Mouse (Mus musculus): ENCODE results near the gene Aco1. TPM values are rescaled to one million over a fixed set of nuclear protein-coding genes. Genes with fewer than 3 reads are reported as not detected.
A peak's percentile ranks its signal among the peaks of the same experiment; 100 is the strongest.

Gene Aco1
- total and polyA plus RNA-seq, 3 experiments, result 34.1 to 144 (median 119) TPM

DNA sequence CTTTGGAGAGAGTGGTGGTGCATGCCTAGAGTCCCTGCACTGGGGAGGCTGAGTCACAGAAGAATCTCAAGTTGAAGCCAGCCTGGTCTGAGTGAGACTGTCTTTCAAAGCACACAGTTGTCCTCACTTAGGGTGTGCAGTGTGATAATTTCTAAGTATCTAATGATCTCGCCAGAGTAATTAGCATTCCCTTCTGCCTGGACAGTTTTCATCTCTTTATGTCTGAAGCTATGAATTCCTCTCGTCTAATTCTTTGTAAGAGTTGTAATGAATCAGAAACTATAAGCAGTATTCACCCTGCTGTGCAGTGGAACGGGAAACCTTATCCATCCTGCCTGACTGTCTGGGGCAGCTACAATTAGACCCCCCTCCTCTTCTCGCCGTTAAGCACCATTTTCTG lies 64.8 kb downstream of the Aco1 start:
- no peak for ATAC-seq (ENCODE audit: extremely low read depth, insufficient number of reproducible peaks, low FRiP score, poor library complexity, severe bottlenecking)
- no peak for TF ChIP-seq GATA1 (IDR thresholded peaks at IDR 0.05; ENCODE audit: borderline replicate concordance, low read length)
- TF ChIP-seq POLR2AphosphoS5 (IDR thresholded peaks at IDR 0.05; ENCODE audit: insufficient replicate concordance, low read depth, low read length), result no peak
- TF ChIP-seq GATA2 (IDR thresholded peaks at IDR 0.05; ENCODE audit: borderline replicate concordance, low read depth, low read length), result no peak
- TF ChIP-seq TAL1 (conservative IDR thresholded peaks at IDR 0.05; ENCODE audit: low read depth, low read length), result no peak
- TF ChIP-seq CTCF (IDR thresholded peaks at IDR 0.05; ENCODE audit: low read depth, low read length), result no peak
- DNase-seq (ENCODE audit: low spot score), result no peak
- Histone ChIP-seq H3K4me1 (ENCODE audit: insufficient read depth, low read depth, low read length) (peaks cover 3% of the 10 kb centered on the region; the same call in 1 of the 2 replicates), H3K4me3 (ENCODE audit: low read depth, low read length) (no peak overlapping the region), H3K9me3 (replicated peaks) (no peaks in the 10 kb centered on the region), H3K27me3 (ENCODE audit: insufficient read depth, low read length) (no peaks in the 10 kb centered on the region), H3K36me3 (replicated peaks) (peaks cover 19% of the 10 kb centered on the region)

DNA sequence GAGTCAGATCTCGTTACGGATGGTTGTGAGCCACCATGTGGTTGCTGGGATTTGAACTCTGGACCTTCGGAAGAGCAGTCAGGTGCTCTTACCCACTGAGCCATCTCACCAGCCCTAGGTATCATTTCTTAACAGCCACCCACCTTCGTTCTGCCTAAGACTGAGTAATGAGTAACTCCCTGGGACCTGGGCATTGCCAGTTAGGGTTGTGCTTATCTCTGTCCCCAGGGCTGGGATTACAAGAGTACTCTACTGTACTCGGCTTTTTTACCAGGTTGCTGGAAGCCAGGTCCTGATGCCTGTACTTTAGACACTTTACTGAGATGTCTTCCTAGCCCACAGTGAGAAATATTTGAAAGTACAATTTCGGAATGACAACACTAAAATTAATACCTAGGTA lies 69.3 kb downstream of the Aco1 start:
- Histone ChIP-seq H3K27me3 (ENCODE audit: insufficient read depth, low read length) (0 out of 2 replicates have a peak, but pooled peaks cover 3% of the 10 kb centered on the region), H3K4me1 (ENCODE audit: insufficient read depth, low read depth, low read length) (peaks cover 3% of the 10 kb centered on the region; the same call in 1 of the 2 replicates), H3K4me3 (ENCODE audit: low read depth, low read length) (no peak overlapping the region), H3K36me3 (replicated peaks) (peaks cover 2% of the 10 kb centered on the region), H3K9me3 (replicated peaks) (no peaks in the 10 kb centered on the region)
- ATAC-seq (ENCODE audit: extremely low read depth, insufficient number of reproducible peaks, low FRiP score, poor library complexity, severe bottlenecking), result no peak
- TF ChIP-seq GATA1 (IDR thresholded peaks at IDR 0.05; ENCODE audit: borderline replicate concordance, low read length) (no peak), TAL1 (conservative IDR thresholded peaks at IDR 0.05; ENCODE audit: low read depth, low read length) (no peak), POLR2AphosphoS5 (IDR thresholded peaks at IDR 0.05; ENCODE audit: insufficient replicate concordance, low read depth, low read length) (no peak), GATA2 (IDR thresholded peaks at IDR 0.05; ENCODE audit: borderline replicate concordance, low read depth, low read length) (no peak), CTCF (IDR thresholded peaks at IDR 0.05; ENCODE audit: low read depth, low read length) (no peak)
- no peak for DNase-seq (ENCODE audit: low spot score)

DNA sequence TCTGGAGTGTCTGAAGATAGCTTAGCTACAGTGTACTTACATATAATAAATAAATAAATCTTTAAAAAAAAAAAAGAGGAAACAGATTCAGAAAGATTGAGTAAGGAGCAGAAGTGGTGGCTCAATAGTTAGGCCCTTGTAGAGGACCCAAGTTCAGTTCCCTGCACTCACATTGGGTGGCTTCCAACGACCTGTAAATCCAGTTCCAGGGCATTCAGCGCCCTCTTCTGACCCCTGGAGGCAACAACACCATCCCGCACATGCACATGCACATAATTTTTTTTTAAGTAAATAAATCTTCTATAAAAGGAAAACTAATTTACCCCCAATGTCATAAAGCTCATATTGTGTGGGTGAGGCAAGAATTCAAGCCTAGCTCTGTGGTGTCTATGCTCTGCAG lies 75.0 kb downstream of the Aco1 start:
- H3K4me3 ChIP-seq (ENCODE audit: low read depth, low read length), result no peak overlapping the region
- TF ChIP-seq GATA2 (IDR thresholded peaks at IDR 0.05; ENCODE audit: borderline replicate concordance, low read depth, low read length), result no peak
- TF ChIP-seq CTCF (IDR thresholded peaks at IDR 0.05; ENCODE audit: low read depth, low read length), result no peak
- no peak for TF ChIP-seq TAL1 (conservative IDR thresholded peaks at IDR 0.05; ENCODE audit: low read depth, low read length)
- no peak for TF ChIP-seq POLR2AphosphoS5 (IDR thresholded peaks at IDR 0.05; ENCODE audit: insufficient replicate concordance, low read depth, low read length)
- TF ChIP-seq GATA1 (IDR thresholded peaks at IDR 0.05; ENCODE audit: borderline replicate concordance, low read length), result no peak
- H3K4me1 ChIP-seq (ENCODE audit: insufficient read depth, low read depth, low read length), result peaks cover 12% of the 10 kb centered on the region
- H3K27me3 ChIP-seq (ENCODE audit: insufficient read depth, low read length), result peaks cover 14% of the 10 kb centered on the region
- DNase-seq (ENCODE audit: low spot score) (no peak), ATAC-seq (ENCODE audit: extremely low read depth, insufficient number of reproducible peaks, low FRiP score, poor library complexity, severe bottlenecking) (no peak)
- no peaks in the 10 kb centered on the region for H3K36me3 ChIP-seq (replicated peaks)
- no peaks in the 10 kb centered on the region for H3K9me3 ChIP-seq (replicated peaks)

DNA sequence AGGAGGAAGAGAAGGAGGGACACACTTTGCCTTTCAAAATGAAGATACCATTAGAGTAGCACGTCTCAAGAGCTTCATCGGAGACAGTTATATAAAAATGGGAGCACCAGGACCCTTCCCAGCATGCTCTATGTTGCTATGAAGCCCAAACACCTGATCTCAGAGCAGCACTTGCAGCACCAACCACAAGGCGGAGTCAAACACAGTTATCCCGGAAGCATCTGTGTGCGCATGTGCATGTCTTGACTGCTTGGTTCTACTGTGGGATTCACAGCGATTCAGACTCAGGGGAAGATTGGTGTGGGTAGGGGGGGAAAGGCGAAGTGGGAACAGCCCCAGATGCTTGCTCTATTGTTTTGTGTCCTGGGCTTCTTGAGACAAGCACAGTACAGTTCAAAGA lies 75.5 kb downstream of the Aco1 start:
- Histone ChIP-seq H3K4me1 (ENCODE audit: insufficient read depth, low read depth, low read length) (peaks cover 12% of the 10 kb centered on the region), H3K4me3 (ENCODE audit: low read depth, low read length) (no peak overlapping the region), H3K27me3 (ENCODE audit: insufficient read depth, low read length) (peaks cover 14% of the 10 kb centered on the region), H3K36me3 (replicated peaks) (no peaks in the 10 kb centered on the region), H3K9me3 (replicated peaks) (no peaks in the 10 kb centered on the region)
- DNase-seq (ENCODE audit: low spot score), result peak; percentile 15
- ATAC-seq (ENCODE audit: extremely low read depth, insufficient number of reproducible peaks, low FRiP score, poor library complexity, severe bottlenecking), result 0 out of 2 replicates have a peak, but pooled peaks have one; percentile 68
- TF ChIP-seq GATA2 (IDR thresholded peaks at IDR 0.05; ENCODE audit: borderline replicate concordance, low read depth, low read length), result no peak
- TF ChIP-seq POLR2AphosphoS5 (IDR thresholded peaks at IDR 0.05; ENCODE audit: insufficient replicate concordance, low read depth, low read length), result no peak
- peak; percentile 45; the same call in 1 of the 2 replicates for TF ChIP-seq CTCF (IDR thresholded peaks at IDR 0.05; ENCODE audit: low read depth, low read length)
- no peak for TF ChIP-seq GATA1 (IDR thresholded peaks at IDR 0.05; ENCODE audit: borderline replicate concordance, low read length)

DNA sequence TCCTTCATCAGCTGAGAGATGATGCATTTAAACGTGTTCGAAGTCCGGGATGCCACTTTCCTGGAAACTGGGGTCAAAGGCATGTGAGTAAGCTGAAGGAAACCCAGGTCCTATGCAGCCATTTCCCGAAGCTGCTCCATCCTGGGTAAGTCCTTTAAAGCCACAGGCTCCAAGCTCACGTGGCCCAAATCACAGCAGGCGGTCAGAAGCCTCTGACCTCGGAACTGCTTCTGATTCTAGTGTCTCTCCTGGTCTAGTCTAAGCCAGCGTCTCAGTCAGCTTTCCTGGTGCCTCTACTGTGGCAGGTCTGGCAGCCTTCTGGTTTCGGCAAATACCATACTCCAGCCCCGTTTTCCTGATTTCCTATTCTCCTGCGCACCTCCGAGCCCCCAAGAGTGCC lies 77.6 kb downstream of the Aco1 start:
- H3K4me3 ChIP-seq (ENCODE audit: low read depth, low read length), result no peak overlapping the region
- DNase-seq (ENCODE audit: low spot score) (no peak), ATAC-seq (ENCODE audit: extremely low read depth, insufficient number of reproducible peaks, low FRiP score, poor library complexity, severe bottlenecking) (no peak)
- no peaks in the 10 kb centered on the region for H3K9me3 ChIP-seq (replicated peaks)
- H3K4me1 ChIP-seq (ENCODE audit: insufficient read depth, low read depth, low read length), result peaks cover 12% of the 10 kb centered on the region
- no peaks in the 10 kb centered on the region for H3K36me3 ChIP-seq (replicated peaks)
- H3K27me3 ChIP-seq (ENCODE audit: insufficient read depth, low read length), result peaks cover 14% of the 10 kb centered on the region
- TF ChIP-seq CTCF (IDR thresholded peaks at IDR 0.05; ENCODE audit: low read depth, low read length) (no peak), GATA2 (IDR thresholded peaks at IDR 0.05; ENCODE audit: borderline replicate concordance, low read depth, low read length) (no peak), TAL1 (conservative IDR thresholded peaks at IDR 0.05; ENCODE audit: low read depth, low read length) (no peak), POLR2AphosphoS5 (IDR thresholded peaks at IDR 0.05; ENCODE audit: insufficient replicate concordance, low read depth, low read length) (no peak), GATA1 (IDR thresholded peaks at IDR 0.05; ENCODE audit: borderline replicate concordance, low read length) (no peak)

DNA sequence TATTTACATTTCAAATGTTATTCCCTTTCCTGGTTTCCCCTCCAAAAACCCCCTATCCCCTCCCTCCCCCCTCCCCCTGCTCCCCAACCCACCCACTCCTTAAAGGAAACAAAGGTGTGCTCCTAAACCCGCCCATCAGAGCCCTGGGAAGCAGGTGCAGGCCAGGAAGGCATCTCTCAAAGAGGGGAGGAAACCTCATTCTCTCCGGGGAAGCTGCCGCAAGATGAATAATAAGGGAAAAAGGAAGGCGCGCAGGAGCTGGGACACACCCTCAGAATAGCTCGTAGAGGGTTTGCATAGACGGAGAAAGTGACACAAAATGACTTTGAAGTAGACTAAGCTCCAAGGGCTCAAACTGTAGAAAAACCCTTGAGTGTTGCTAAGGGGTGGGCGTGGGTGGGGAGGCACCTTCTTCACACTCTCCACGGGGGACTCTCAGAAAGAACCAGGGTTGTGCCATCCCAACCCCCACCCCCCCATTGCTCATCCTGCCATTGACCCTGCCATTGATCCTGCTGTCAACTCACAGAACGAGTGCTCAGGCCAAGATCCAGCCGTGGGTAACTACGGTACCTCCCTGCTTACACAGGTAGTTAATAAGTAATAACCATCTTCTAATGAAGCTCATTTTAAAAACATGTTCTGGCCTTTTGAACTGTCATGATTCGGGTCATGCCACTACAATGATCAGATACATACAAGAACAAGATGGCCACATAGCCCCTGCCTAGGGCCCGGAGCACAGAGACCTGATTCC lies 78.3 kb downstream of the Aco1 start:
- DNase-seq (ENCODE audit: low spot score) (no peak), ATAC-seq (ENCODE audit: extremely low read depth, insufficient number of reproducible peaks, low FRiP score, poor library complexity, severe bottlenecking) (no peak)
- H3K36me3 ChIP-seq (replicated peaks), result no peaks in the 10 kb centered on the region

More for the DNA sequence above, 78.3 kb downstream of the Aco1 start:
- TF ChIP-seq GATA2 (IDR thresholded peaks at IDR 0.05; ENCODE audit: borderline replicate concordance, low read depth, low read length) (no peak), GATA1 (IDR thresholded peaks at IDR 0.05; ENCODE audit: borderline replicate concordance, low read length) (no peak), POLR2AphosphoS5 (IDR thresholded peaks at IDR 0.05; ENCODE audit: insufficient replicate concordance, low read depth, low read length) (no peak), CTCF (IDR thresholded peaks at IDR 0.05; ENCODE audit: low read depth, low read length) (no peak), TAL1 (conservative IDR thresholded peaks at IDR 0.05; ENCODE audit: low read depth, low read length) (no peak)
- no peaks in the 10 kb centered on the region for H3K9me3 ChIP-seq (replicated peaks)
- no peak overlapping the region for H3K4me3 ChIP-seq (ENCODE audit: low read depth, low read length)
- peaks cover 12% of the 10 kb centered on the region for H3K4me1 ChIP-seq (ENCODE audit: insufficient read depth, low read depth, low read length)
- peaks cover 12% of the 10 kb centered on the region for H3K27me3 ChIP-seq (ENCODE audit: insufficient read depth, low read length)

Data from G1E (cell line).